Mouse (Mus musculus): ENCODE measurements around the gene Slmap.
"Not testable (repeated sequence)": the region's sequence is repeated elsewhere in the genome, so short reads cannot be mapped to it uniquely, and the experiment has no call there.

The Slmap gene

GRCm38 (mm10) chr14:26534757-26535479, at the start of gene Slmap:
Gene Slmap (minus strand): TSS chr14:26534931.
- DNase-seq: peak; percentile 98

GRCm38 (mm10) chr14:26583645-26584044, 48.9 kb upstream of the Slmap start:
- no peak for DNase-seq

GRCm38 (mm10) chr14:26579346-26580343, 44.9 kb upstream of the Slmap start:
- DNase-seq: peak; percentile 85

GRCm38 (mm10) chr14:26578791-26579191, 44.1 kb upstream of the Slmap start:
- peak; percentile 4 for DNase-seq

GRCm38 (mm10) chr14:26576255-26576780, 41.6 kb upstream of the Slmap start:
- peak; percentile 19 for DNase-seq

GRCm38 (mm10) chr14:26573556-26573955, 38.8 kb upstream of the Slmap start, which contains the start of gene Dennd6a:
Gene Dennd6a (plus strand): TSS chr14:26573856.
- DNase-seq: not testable (repeated sequence)

- DNase-seq: no peak
Measured at GRCm38 (mm10) chr14:26571951-26572675, 37.4 kb upstream of the Slmap start.

- no peak for DNase-seq
Measured at GRCm38 (mm10) chr14:26569880-26570279, 35.1 kb upstream of the Slmap start.

- no peak for DNase-seq
Measured at GRCm38 (mm10) chr14:26562247-26562646, 27.5 kb upstream of the Slmap start.

- DNase-seq: no peak
Measured at GRCm38 (mm10) chr14:26558536-26558935, 23.8 kb upstream of the Slmap start.

- no peak for DNase-seq
Measured at GRCm38 (mm10) chr14:26557581-26557980, 22.9 kb upstream of the Slmap start.

GRCm38 (mm10) chr14:26552853-26553252, 18.1 kb upstream of the Slmap start:
- DNase-seq: no peak

GRCm38 (mm10) chr14:26552441-26552840, 17.7 kb upstream of the Slmap start:
- no peak for DNase-seq

GRCm38 (mm10) chr14:26550712-26551111, 16.0 kb upstream of the Slmap start:
- DNase-seq: no peak

- DNase-seq: no peak
Measured at GRCm38 (mm10) chr14:26547516-26548488, 13.1 kb upstream of the Slmap start.

- no peak for DNase-seq
Measured at GRCm38 (mm10) chr14:26542136-26542535, 7.4 kb upstream of the Slmap start.

GRCm38 (mm10) chr14:26540577-26540976, 5.8 kb upstream of the Slmap start:
- DNase-seq: no peak

GRCm38 (mm10) chr14:26539241-26539640, 4.5 kb upstream of the Slmap start:
- no peak for DNase-seq

- DNase-seq: peak; percentile 50
Measured at GRCm38 (mm10) chr14:26533821-26534756, 642 bp downstream of the Slmap start.

GRCm38 (mm10) chr14:26533267-26533666, 1.5 kb downstream of the Slmap start:
- peak; percentile 20 for DNase-seq
